Mouse (Mus musculus): Measurements from ENCODE around the gene Fndc11. TPM values are rescaled to one million over a fixed set of nuclear protein-coding genes. Genes with fewer than 3 reads are reported as not detected.

The Fndc11 gene
- polyA plus RNA-seq, 1 experiment from 2014 or later: not detected

DNA sequence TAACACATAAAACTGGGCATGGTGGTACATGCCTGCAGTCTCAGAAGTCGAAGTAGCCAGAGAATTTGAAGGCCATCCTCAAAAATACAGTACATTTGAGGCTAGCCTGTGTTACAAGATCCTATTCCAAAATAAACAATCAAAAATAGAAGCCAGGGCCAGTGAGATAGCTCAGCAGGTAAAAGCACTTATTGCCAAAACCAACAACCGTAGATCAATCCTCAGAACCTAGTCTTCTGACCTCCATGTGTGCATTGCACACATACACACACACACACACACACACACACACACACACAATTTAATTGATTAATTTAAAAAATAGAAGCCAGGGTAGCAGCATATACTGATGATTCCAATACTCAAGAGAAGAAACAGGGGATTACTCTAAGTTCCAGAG, 47.0 kb downstream of the Fndc11 start:
- H3K9ac ChIP-seq (ENCODE audit: low read length): no peak overlapping the region
- H3K27ac ChIP-seq (ENCODE audit: low read depth, low read length): no peak overlapping the region
- H3K4me1 ChIP-seq (ENCODE audit: control insufficient read depth, insufficient read depth, low read length): no peaks in the 10 kb centered on the region
- H3K9me3 ChIP-seq (ENCODE audit: control insufficient read depth, low read length): no peaks in the 10 kb centered on the region
- WGBS: 92% methylated on average over 2 of the region's 2 CpGs
- ATAC-seq (ENCODE audit: insufficient read depth, low FRiP score, low TSS enrichment): no peak
- no peak overlapping the region for H3K4me3 ChIP-seq (ENCODE audit: low read depth, low read length)
- DNase-seq (ENCODE audit: low spot score): no peak
- H3K4me2 ChIP-seq (ENCODE audit: low read depth): no peak overlapping the region
- peaks cover 8% of the 10 kb centered on the region for H3K36me3 ChIP-seq (ENCODE audit: control insufficient read depth, insufficient read depth, low read length)
- H3K27me3 ChIP-seq (ENCODE audit: control insufficient read depth, insufficient read depth, low read length): no peaks in the 10 kb centered on the region

DNA sequence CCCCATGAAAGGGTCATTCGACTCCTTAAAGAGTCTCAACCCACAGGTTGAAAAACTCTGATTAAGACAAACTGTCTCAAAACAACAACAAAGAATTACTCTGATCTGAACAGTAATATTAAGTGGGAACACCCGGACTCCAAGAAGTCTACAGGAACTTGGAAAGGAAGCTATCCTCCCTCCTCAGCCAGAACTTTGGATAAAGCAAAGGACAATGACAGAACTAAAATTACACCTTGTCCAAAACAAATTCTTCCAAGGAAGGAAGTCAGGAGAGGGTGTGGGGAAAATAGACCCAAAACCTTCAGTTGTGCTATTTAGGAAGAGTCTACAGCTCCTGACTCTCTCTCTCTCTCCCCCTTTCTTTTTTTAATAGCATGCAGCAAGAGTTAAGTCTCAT, 52.3 kb downstream of the Fndc11 start:
- H3K9me3 ChIP-seq (ENCODE audit: control insufficient read depth, low read length): no peaks in the 10 kb centered on the region
- H3K27ac ChIP-seq (ENCODE audit: low read depth, low read length): no peak overlapping the region
- no peaks in the 10 kb centered on the region for H3K4me1 ChIP-seq (ENCODE audit: control insufficient read depth, insufficient read depth, low read length)
- whole genome bisulfite sequencing: 89% methylated on average over 2 of the region's 2 CpGs
- no peak overlapping the region for H3K9ac ChIP-seq (ENCODE audit: low read length)
- H3K4me2 ChIP-seq (ENCODE audit: low read depth): no peak overlapping the region
- no peak for ATAC-seq (ENCODE audit: insufficient read depth, low FRiP score, low TSS enrichment)
- no peak for DNase-seq (ENCODE audit: low spot score)
- peaks cover 6% of the 10 kb centered on the region for H3K36me3 ChIP-seq (ENCODE audit: control insufficient read depth, insufficient read depth, low read length)
- H3K4me3 ChIP-seq (ENCODE audit: low read depth, low read length): no peak overlapping the region
- no peaks in the 10 kb centered on the region for H3K27me3 ChIP-seq (ENCODE audit: control insufficient read depth, insufficient read depth, low read length)

Other genes with a start within 250 kb of the Fndc11 start
- 1.0 and 2.1 TPM in 2 replicates for gene Col20a1, start 233.5 kb upstream of the Fndc11 start, polyA plus RNA-seq (2014; fragmentation: Nextera tagmentation; extraction: Ambion mirVana)
- gene Chrna4, start 176.5 kb upstream of the Fndc11 start, polyA plus RNA-seq (2014; fragmentation: Nextera tagmentation; extraction: Ambion mirVana): 61.4 and 68.5 TPM in 2 replicates
- 16.0 and 17.1 TPM in 2 replicates for gene Kcnq2, start 84.7 kb upstream of the Fndc11 start, polyA plus RNA-seq (2014; fragmentation: Nextera tagmentation; extraction: Ambion mirVana)
- gene Eef1a2, start 63.0 kb upstream of the Fndc11 start, polyA plus RNA-seq (2014; fragmentation: Nextera tagmentation; extraction: Ambion mirVana): 0.92 and 0.93 TPM in 2 replicates
- gene Ppdpf, start 32.8 kb upstream of the Fndc11 start, polyA plus RNA-seq (2014; fragmentation: Nextera tagmentation; extraction: Ambion mirVana): 402 and 413 TPM in 2 replicates
- gene Ptk6, start 17.2 kb upstream of the Fndc11 start, polyA plus RNA-seq (2014; fragmentation: Nextera tagmentation; extraction: Ambion mirVana): not detected in 2 replicates
- gene Srms, start 6.8 kb upstream of the Fndc11 start, polyA plus RNA-seq (2014; fragmentation: Nextera tagmentation; extraction: Ambion mirVana): 0.12 TPM in 1 of 2 replicates, not detected in the other
- 0.64 and 0.68 TPM in 2 replicates for gene Helz2, start 22.0 kb downstream of the Fndc11 start, polyA plus RNA-seq (2014; fragmentation: Nextera tagmentation; extraction: Ambion mirVana)
- gene Gmeb2, start 68.0 kb downstream of the Fndc11 start, polyA plus RNA-seq (2014; fragmentation: Nextera tagmentation; extraction: Ambion mirVana): 21.6 and 21.9 TPM in 2 replicates
- gene Stmn3, start 94.5 kb downstream of the Fndc11 start, polyA plus RNA-seq (2014; fragmentation: Nextera tagmentation; extraction: Ambion mirVana): 391 and 430 TPM in 2 replicates
- 53.7 and 61.8 TPM in 2 replicates for gene Rtel1, start 99.7 kb downstream of the Fndc11 start, polyA plus RNA-seq (2014; fragmentation: Nextera tagmentation; extraction: Ambion mirVana)
- gene Zgpat, start 144.9 kb downstream of the Fndc11 start, polyA plus RNA-seq (2014; fragmentation: Nextera tagmentation; extraction: Ambion mirVana): 44.5 and 46.4 TPM in 2 replicates
- gene Arfrp1, start 145.4 kb downstream of the Fndc11 start, polyA plus RNA-seq (2014; fragmentation: Nextera tagmentation; extraction: Ambion mirVana): 63.3 and 69.8 TPM in 2 replicates
- gene Lime1, start 160.1 kb downstream of the Fndc11 start, polyA plus RNA-seq (2014; fragmentation: Nextera tagmentation; extraction: Ambion mirVana): 23.9 and 24.2 TPM in 2 replicates
- gene Zbtb46, start 239.4 kb downstream of the Fndc11 start, polyA plus RNA-seq (2014; fragmentation: Nextera tagmentation; extraction: Ambion mirVana): 20.2 and 21.9 TPM in 2 replicates